ENCODE assay signal across 8 mouse cellular contexts in genomic region chr15:81535881-81536351, GRCm38 (mm10). TPM values are rescaled to one million over a fixed set of nuclear protein-coding genes. Genes with fewer than 3 reads are reported as not detected.
DNase-seq lines count a peak whose midpoint lies in the region; ATAC-seq and TF ChIP-seq lines count a peak whose summit lies in the region.

No protein-coding gene starts in this region.

- H3K36me3 ChIP-seq in forebrain, embryonic 10.5 days (replicated peaks): no peaks in the 10 kb centered on the region

- intact Hi-C loops in heart, postnatal 14 days (cut with DNase I): no loop called here

- peak; percentile 89 for DNase-seq in R1 (ENCODE audit: low read depth, low spot score)
- peak; percentile 54 for DNase-seq in forebrain, embryonic 10.5 days (ENCODE audit: extremely low spot score, low spot score)
- DNase-seq in layer of hippocampus, adult 2 months (ENCODE audit: low spot score in 2 of 2): peak; percentile 53 to 57
- DNase-seq in heart, postnatal 14 days: no peak
- no peak for DNase-seq in lung, postnatal 10 days
- no peak for DNase-seq in thymus, postnatal 36 days

- peaks cover 14% of the 10 kb centered on the region for H3K4me1 ChIP-seq in forebrain, embryonic 10.5 days

- ATAC-seq in monocyte, adult 5-6 weeks (replicated peaks; ENCODE audit: insufficient number of reproducible peaks, low FRiP score, low TSS enrichment, poor library complexity, severe bottlenecking): peak; percentile 51; the same call in 1 of the 2 replicates
- no peak for ATAC-seq in megakaryocyte, adult 5-6 weeks (ENCODE audit: poor library complexity, severe bottlenecking)

- no peaks in the 10 kb centered on the region for H3K9me3 ChIP-seq in forebrain, embryonic 10.5 days

- H3K27me3 ChIP-seq in forebrain, embryonic 10.5 days (ENCODE audit: poor library complexity, severe bottlenecking): no peaks in the 10 kb centered on the region

- no peak for TF ChIP-seq CTCF in layer of hippocampus, adult 2 months (conservative IDR thresholded peaks at IDR 0.05)

- 34% methylated on average over 9 of the region's 9 CpGs for WGBS in forebrain, embryonic 10.5 days

- peak overlapping the region; percentile 26; the same call in 1 of the 2 replicates for H3K27ac ChIP-seq in forebrain, embryonic 10.5 days
- H3K27ac ChIP-seq in layer of hippocampus, adult 2 months: no peak overlapping the region

- H3K4me3 ChIP-seq in forebrain, embryonic 10.5 days: no peak overlapping the region
- H3K4me3 ChIP-seq in layer of hippocampus, adult 2 months: no peak overlapping the region

RNA-seq across cellular contexts. Expression of gene Ep300, which starts 49.2 kb away (rescaled TPM):
- 16.3 and 19.8 TPM in 2 replicates for polyA plus RNA-seq in forebrain, embryonic 10.5 days (2016; fragmentation: Nextera tagmentation; extraction: Ambion mirVana)
- 10 to 100 TPM; 67.8 to 68.4 TPM for total RNA-seq in layer of hippocampus, adult 2 months (2021)
- total RNA-seq in monocyte, adult 5-6 weeks (2017): 62.5 to 122 TPM (median 65.7 TPM) in 3 replicates
- 10 to 100 TPM; 54.6 to 57.1 TPM for total RNA-seq in heart, postnatal 14 days (2021)
- 218 and 236 TPM in 2 replicates for total RNA-seq in megakaryocyte, adult 5-6 weeks (2015)
- total RNA-seq in megakaryocyte, adult 5-6 weeks (2017): 46.5 and 76.5 TPM in 2 replicates

Comparison
In these comparisons a context has a peak if more than half of its experiments do, and no peak if none do; other contexts are left out.
1. DNase-seq: peak in R1 (single experiment), forebrain, embryonic 10.5 days (single experiment) and layer of hippocampus, adult 2 months (2 of 2); none in heart, postnatal 14 days (0 of 2), lung, postnatal 10 days (single experiment) and thymus, postnatal 36 days (0 of 2).